Mouse (Mus musculus) spleen, postnatal 10 days (tissue): ENCODE measurements around the gene Gm7942.
"Not testable (repeated sequence)": the region's sequence is repeated elsewhere in the genome, so short reads cannot be mapped to it uniquely, and the experiment has no call there.

Experiments used
- DNase-seq, 2 experiments: peaks; one replicate each; pipeline ENCODE4 v3.0.0; 2021 to 2022; ENCODE audit warnings: low spot score in 2 of 2

Gm7942 gene

DNA sequence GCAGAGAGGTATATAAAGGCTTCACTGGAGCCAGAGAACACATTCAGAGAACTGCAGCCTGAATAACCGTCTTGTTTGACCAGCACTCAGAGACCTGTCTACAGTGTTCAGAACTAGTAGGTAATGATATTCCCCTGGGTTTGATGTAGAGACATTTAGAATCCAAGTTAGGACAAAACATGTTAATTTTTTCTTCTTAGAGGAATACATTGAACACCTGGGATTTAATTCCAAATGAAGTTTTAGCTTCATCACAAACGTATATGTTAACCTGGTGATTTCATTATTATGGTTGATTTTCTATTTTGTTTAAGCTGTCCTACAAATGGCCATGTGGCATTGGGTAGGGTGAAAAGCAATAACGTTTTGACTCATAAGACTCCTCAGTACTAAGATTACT, at the start of gene Gm7942:
Gene Gm7942 (plus strand): TSS at position 301 of the 400 bp plus-strand sequence.
- not testable (repeated sequence) for DNase-seq
